In genomic region chr11:6481669-6482185, GRCm38 (mm10) we compare ENCODE assay signal across 12 mouse cellular contexts. TPM values are rescaled to one million over a fixed set of nuclear protein-coding genes. Genes with fewer than 3 reads are reported as not detected.
DNase-seq lines count a peak whose midpoint lies in the region; ATAC-seq lines count a peak whose summit lies in the region.
"Had no signal": no experiment of that assay in that cellular context is flagged by ENCODE, and none has a peak within 500 bp of the region (broad histone marks: within the 10 kb centered on the region; RNA-seq: fewer than 3 reads in every experiment).

No protein-coding gene starts in this region.

- H3K9ac ChIP-seq in hindbrain, embryonic 16.5 days (ENCODE audit: low read depth, low read length): no peak overlapping the region
- no peak overlapping the region for H3K9ac ChIP-seq in hindbrain, embryonic 14.5 days
- H3K9ac ChIP-seq: forebrain, embryonic 15.5 days; heart, embryonic 12.5 days had no signal

- no peak for DNase-seq in hindbrain, embryonic 14.5 days (ENCODE audit: low spot score)
- DNase-seq in cerebellum, adult 18-20 months: peak; percentile 63 to 66
- DNase-seq in cerebellum, postnatal 36 days: peak; percentile 73 to 77
- DNase-seq in lung, postnatal 4 days: peak; percentile 52 to 88
- DNase-seq in right cerebral cortex, postnatal 36 days (ENCODE audit: low spot score in 2 of 2): no peak
- no peak for DNase-seq in layer of hippocampus, postnatal 10 days (ENCODE audit: low spot score in 2 of 2)
- DNase-seq: spleen, adult 18-20 months; thymus, postnatal 14 days had no signal

- H3K27ac ChIP-seq in hindbrain, embryonic 16.5 days (ENCODE audit: low read depth, low read length): no peak overlapping the region; the same call in 1 of the 2 replicates
- no peak overlapping the region for H3K27ac ChIP-seq in hindbrain, embryonic 14.5 days
- H3K27ac ChIP-seq: forebrain, embryonic 15.5 days had no signal

- no peaks in the 10 kb centered on the region for H3K9me3 ChIP-seq in hindbrain, embryonic 16.5 days (ENCODE audit: control insufficient read depth, low read length)
- H3K9me3 ChIP-seq in hindbrain, embryonic 14.5 days (ENCODE audit: control insufficient read depth, low read length): no peaks in the 10 kb centered on the region
- H3K9me3 ChIP-seq: forebrain, embryonic 15.5 days; heart, embryonic 12.5 days had no signal

- H3K4me3 ChIP-seq in hindbrain, embryonic 16.5 days (ENCODE audit: low read length): no peak overlapping the region
- no peak overlapping the region for H3K4me3 ChIP-seq in hindbrain, embryonic 14.5 days (replicated peaks; ENCODE audit: low read length)
- H3K4me3 ChIP-seq: forebrain, embryonic 15.5 days; heart, embryonic 12.5 days had no signal

- WGBS in hindbrain, embryonic 16.5 days: 50% methylated on average over 6 of the region's 6 CpGs
- 76% methylated on average over 6 of the region's 6 CpGs for WGBS in hindbrain, embryonic 14.5 days

- H3K27me3 ChIP-seq in hindbrain, embryonic 16.5 days (replicated peaks; ENCODE audit: control insufficient read depth, insufficient read depth, low read length): no peaks in the 10 kb centered on the region
- H3K27me3 ChIP-seq in hindbrain, embryonic 14.5 days (ENCODE audit: control insufficient read depth, insufficient read depth, low read length): no peaks in the 10 kb centered on the region
- H3K27me3 ChIP-seq: forebrain, embryonic 15.5 days; heart, embryonic 12.5 days had no signal

- H3K4me1 ChIP-seq in hindbrain, embryonic 16.5 days (ENCODE audit: control insufficient read depth, insufficient read depth, low read depth, low read length): no peaks in the 10 kb centered on the region
- no peaks in the 10 kb centered on the region for H3K4me1 ChIP-seq in hindbrain, embryonic 14.5 days (replicated peaks; ENCODE audit: control insufficient read depth, insufficient read depth, low read length)
- H3K4me1 ChIP-seq: forebrain, embryonic 15.5 days had no signal

- H3K36me3 ChIP-seq in hindbrain, embryonic 16.5 days (ENCODE audit: control insufficient read depth, insufficient read depth, low read length): no peaks in the 10 kb centered on the region
- H3K36me3 ChIP-seq in hindbrain, embryonic 14.5 days (replicated peaks; ENCODE audit: control insufficient read depth, insufficient read depth): no peaks in the 10 kb centered on the region
- H3K36me3 ChIP-seq: forebrain, embryonic 15.5 days; heart, embryonic 12.5 days had no signal

- no peak overlapping the region for H3K4me2 ChIP-seq in hindbrain, embryonic 16.5 days (ENCODE audit: low read length)
- no peak overlapping the region for H3K4me2 ChIP-seq in hindbrain, embryonic 14.5 days (replicated peaks)
- H3K4me2 ChIP-seq: forebrain, embryonic 15.5 days; heart, embryonic 12.5 days had no signal

- peak; percentile 71 for ATAC-seq in hindbrain, embryonic 16.5 days
- ATAC-seq in hindbrain, embryonic 14.5 days (ENCODE audit: low FRiP score): no peak
- ATAC-seq: forebrain, embryonic 15.5 days; intestine, embryonic 16.5 days had no signal

RNA-seq across cellular contexts. Expression of gene Purb, which starts 6.0 kb away (rescaled TPM):
- polyA plus RNA-seq in hindbrain, embryonic 16.5 days (2015; fragmentation: Nextera tagmentation; extraction: Ambion mirVana): 11.2 and 11.5 TPM in 2 replicates
- polyA plus RNA-seq in hindbrain, embryonic 14.5 days (2014; fragmentation: Nextera tagmentation; extraction: Ambion mirVana): 9.8 and 9.9 TPM in 2 replicates
- total RNA-seq in layer of hippocampus, postnatal 10 days (2021): 100 to 1,000 TPM; 249 to 250 TPM

RNA-seq across cellular contexts. Expression of gene H2afv, which starts 37.5 kb away (rescaled TPM):
- polyA plus RNA-seq in hindbrain, embryonic 16.5 days (2015; fragmentation: Nextera tagmentation; extraction: Ambion mirVana): 223 and 239 TPM in 2 replicates
- 239 and 249 TPM in 2 replicates for polyA plus RNA-seq in hindbrain, embryonic 14.5 days (2014; fragmentation: Nextera tagmentation; extraction: Ambion mirVana)
- 10 to 100 TPM; 48.5 to 53.6 TPM for total RNA-seq in layer of hippocampus, postnatal 10 days (2021)

RNA-seq across cellular contexts. Expression of gene Myo1g, which starts 39.0 kb away (rescaled TPM):
- 0.35 and 0.40 TPM in 2 replicates for polyA plus RNA-seq in hindbrain, embryonic 16.5 days (2015; fragmentation: Nextera tagmentation; extraction: Ambion mirVana)
- polyA plus RNA-seq in hindbrain, embryonic 14.5 days (2014; fragmentation: Nextera tagmentation; extraction: Ambion mirVana): 0.31 and 0.74 TPM in 2 replicates
- total RNA-seq in layer of hippocampus, postnatal 10 days (2021): under 1 TPM; 0.25 to 0.49 TPM

Comparison
In these comparisons a context has a peak if more than half of its experiments do, and no peak if none do; other contexts are left out.
1. DNase-seq: peak in cerebellum, adult 18-20 months (2 of 2), cerebellum, postnatal 36 days (2 of 2) and lung, postnatal 4 days (2 of 2); none in hindbrain, embryonic 14.5 days (single experiment), right cerebral cortex, postnatal 36 days (0 of 2) and layer of hippocampus, postnatal 10 days (0 of 2).